Comparison of ENCODE assay signal across 20 mouse cellular contexts in genomic region chr15:78544041-78544440, GRCm38 (mm10). TPM values are rescaled to one million over a fixed set of nuclear protein-coding genes. Genes with fewer than 3 reads are reported as not detected.
DNase-seq lines count a peak whose midpoint lies in the region; ATAC-seq and TF ChIP-seq lines count a peak whose summit lies in the region.
"Had no signal": no experiment of that assay in that cellular context is flagged by ENCODE, and none has a peak within 500 bp of the region (broad histone marks: within the 10 kb centered on the region; RNA-seq: fewer than 3 reads in every experiment).

No protein-coding gene starts in this region.

- TF ChIP-seq POLR2A in cortical plate, adult 2 months (IDR thresholded peaks at IDR 0.05; ENCODE audit: extremely low read depth, insufficient read depth, low read length): no peak

- WGBS in hindbrain, embryonic 16.5 days: 64% methylated on average over 15 of the region's 15 CpGs
- 83% methylated on average over 15 of the region's 15 CpGs for WGBS in intestine, embryonic 15.5 days

- no peaks in the 10 kb centered on the region; the same call in 1 of the 2 replicates for H3K27me3 ChIP-seq in hindbrain, embryonic 16.5 days (replicated peaks; ENCODE audit: control insufficient read depth, insufficient read depth, low read length)
- H3K27me3 ChIP-seq in intestine, embryonic 15.5 days (replicated peaks): peaks cover 3% of the 10 kb centered on the region; the same call in 1 of the 2 replicates
- H3K27me3 ChIP-seq: neural tube, embryonic 12.5 days had no signal

- TF ChIP-seq CTCF in left cerebral cortex, adult 2 months (IDR thresholded peaks at IDR 0.05): no peak
- TF ChIP-seq CTCF in cortical plate, adult 2 months (IDR thresholded peaks at IDR 0.05; ENCODE audit: extremely low read depth, insufficient read depth, low read length): no peak

- peaks cover 5% of the 10 kb centered on the region for H3K4me1 ChIP-seq in cortical plate, adult 2 months (ENCODE audit: control insufficient read depth, insufficient read depth, low read length)
- H3K4me1 ChIP-seq in hindbrain, embryonic 16.5 days (ENCODE audit: control insufficient read depth, insufficient read depth, low read depth, low read length): peaks cover 24% of the 10 kb centered on the region
- H3K4me1 ChIP-seq in intestine, embryonic 15.5 days (replicated peaks): peaks cover 16% of the 10 kb centered on the region; the same call in 1 of the 2 replicates

- DNase-seq in cerebellum, adult 11-12 months: peak; percentile 68
- DNase-seq in left cerebral cortex, adult 2 months (ENCODE audit: extremely low spot score in 1 of 2, low spot score in 2 of 2): no peak
- no peak for DNase-seq in left cerebral cortex, postnatal 4 days
- DNase-seq in adrenal gland, adult 2 months: no peak
- DNase-seq: gastrocnemius, postnatal 36 days; heart, postnatal 36 days; kidney, adult 11 months; retina, postnatal 1 day had no signal

- H3K4me2 ChIP-seq in hindbrain, embryonic 16.5 days (ENCODE audit: low read length): peak overlapping the region; percentile 51; the same call in 1 of the 2 replicates
- H3K4me2 ChIP-seq in intestine, embryonic 15.5 days (replicated peaks): no peak overlapping the region
- H3K4me2 ChIP-seq: embryonic facial prominence, embryonic 15.5 days; heart, embryonic 11.5 days; liver, embryonic 15.5 days; stomach, embryonic 15.5 days had no signal

- no peaks in the 10 kb centered on the region for H3K9me3 ChIP-seq in hindbrain, embryonic 16.5 days (ENCODE audit: control insufficient read depth, low read length)
- H3K9me3 ChIP-seq in intestine, embryonic 15.5 days: no peaks in the 10 kb centered on the region
- H3K9me3 ChIP-seq: embryonic facial prominence, embryonic 15.5 days; limb, embryonic 13.5 days; liver, embryonic 15.5 days; midbrain, embryonic 12.5 days; neural tube, embryonic 12.5 days; stomach, embryonic 15.5 days had no signal

- no peaks in the 10 kb centered on the region for H3K36me3 ChIP-seq in hindbrain, embryonic 16.5 days (ENCODE audit: control insufficient read depth, insufficient read depth, low read length)
- H3K36me3 ChIP-seq in intestine, embryonic 15.5 days: no peaks in the 10 kb centered on the region
- H3K36me3 ChIP-seq: embryonic facial prominence, embryonic 15.5 days; limb, embryonic 13.5 days; liver, embryonic 15.5 days; midbrain, embryonic 12.5 days; neural tube, embryonic 12.5 days; stomach, embryonic 15.5 days had no signal

- ATAC-seq in cerebellum, adult (ENCODE audit: insufficient number of reproducible peaks, low FRiP score, low TSS enrichment): no peak
- no peak for ATAC-seq in hindbrain, embryonic 16.5 days
- ATAC-seq in intestine, embryonic 15.5 days: no peak

- H3K9ac ChIP-seq in hindbrain, embryonic 16.5 days (ENCODE audit: low read depth, low read length): peak overlapping the region; percentile 4; the same call in 1 of the 2 replicates
- H3K9ac ChIP-seq in intestine, embryonic 15.5 days: no peak overlapping the region
- H3K9ac ChIP-seq: embryonic facial prominence, embryonic 15.5 days; liver, embryonic 15.5 days; stomach, embryonic 15.5 days had no signal

- peak overlapping the region; percentile 45 for H3K4me3 ChIP-seq in left cerebral cortex, adult 2 months
- peak overlapping the region; percentile 54 for H3K4me3 ChIP-seq in cortical plate, adult 2 months (ENCODE audit: insufficient read depth, low read length)
- H3K4me3 ChIP-seq in hindbrain, embryonic 16.5 days (ENCODE audit: low read length): no peak overlapping the region
- no peak overlapping the region for H3K4me3 ChIP-seq in intestine, embryonic 15.5 days (replicated peaks)
- H3K4me3 ChIP-seq: embryonic facial prominence, embryonic 15.5 days; limb, embryonic 13.5 days; liver, embryonic 15.5 days; midbrain, embryonic 12.5 days; neural tube, embryonic 12.5 days; stomach, embryonic 15.5 days had no signal

- peak overlapping the region; percentile 92 for H3K27ac ChIP-seq in left cerebral cortex, adult 2 months
- peak overlapping the region; percentile 77 for H3K27ac ChIP-seq in cortical plate, adult 2 months (ENCODE audit: insufficient read depth, low read length)
- no peak overlapping the region; the same call in 1 of the 2 replicates for H3K27ac ChIP-seq in hindbrain, embryonic 16.5 days (ENCODE audit: low read depth, low read length)
- no peak overlapping the region for H3K27ac ChIP-seq in intestine, embryonic 15.5 days
- H3K27ac ChIP-seq: embryonic facial prominence, embryonic 15.5 days; limb, embryonic 13.5 days; liver, embryonic 15.5 days; midbrain, embryonic 12.5 days; neural tube, embryonic 12.5 days; stomach, embryonic 15.5 days had no signal

- intact Hi-C loops in left cerebral cortex, adult 2 months (cut with DNase I): loop anchor here (1.0 to 10.0 kb wide), 5 partner anchors 36 to 569 kb away; partner anchors contain the start of gene Eif3d
- intact Hi-C loops in left cerebral cortex, postnatal 4 days (cut with DNase I): no loop called here

RNA-seq across cellular contexts. Expression of gene Sstr3, which starts 0.4 kb away (rescaled TPM):
- 10 to 100 TPM; 20.8 to 22.9 TPM for total RNA-seq in left cerebral cortex, adult 2 months (2021)
- 1 to 10 TPM; 5.5 to 6.5 TPM for total RNA-seq in left cerebral cortex, postnatal 4 days (2021)
- polyA plus RNA-seq in cortical plate, adult 2 months (2012; rRNA removed): 13.8 and 20.9 TPM in 2 replicates
- polyA plus RNA-seq in hindbrain, embryonic 16.5 days (2015; fragmentation: Nextera tagmentation; extraction: Ambion mirVana): 0.95 and 1.1 TPM in 2 replicates
- 1 to 10 TPM in 1 of 2 experiments, under 1 TPM in 1; 0.43 to 1.6 TPM for total RNA-seq in adrenal gland, adult 2 months (2021)
- polyA plus RNA-seq in adrenal gland, adult 2 months (2012; rRNA removed): 0.16 and 0.93 TPM in 2 replicates
- 0.23 and 0.24 TPM in 2 replicates for polyA plus RNA-seq in intestine, embryonic 15.5 days (2015; fragmentation: Nextera tagmentation; extraction: Ambion mirVana)
- total RNA-seq: CH12.LX; gastrocnemius, postnatal 36 days; heart, postnatal 36 days had no signal
- polyA plus RNA-seq: embryonic facial prominence, embryonic 15.5 days; limb, embryonic 13.5 days; liver, embryonic 15.5 days had no signal

RNA-seq across cellular contexts. Expression of gene C1qtnf6, which starts 12.8 kb away (rescaled TPM):
- 1 to 10 TPM; 1.3 to 1.6 TPM for total RNA-seq in left cerebral cortex, adult 2 months (2021)
- total RNA-seq in left cerebral cortex, postnatal 4 days (2021): 10 to 100 TPM; 12.2 to 13.4 TPM
- polyA plus RNA-seq in cortical plate, adult 2 months (2012; rRNA removed): 3.6 and 3.9 TPM in 2 replicates
- 9.9 and 11.6 TPM in 2 replicates for polyA plus RNA-seq in hindbrain, embryonic 16.5 days (2015; fragmentation: Nextera tagmentation; extraction: Ambion mirVana)
- total RNA-seq in adrenal gland, adult 2 months (2021): 10 to 100 TPM; 16.9 to 30.1 TPM
- polyA plus RNA-seq in adrenal gland, adult 2 months (2012; rRNA removed): 63.2 and 92.2 TPM in 2 replicates
- polyA plus RNA-seq in intestine, embryonic 15.5 days (2015; fragmentation: Nextera tagmentation; extraction: Ambion mirVana): 22.0 and 22.3 TPM in 2 replicates

RNA-seq across cellular contexts. Expression of gene Rac2, which starts 28.5 kb away (rescaled TPM):
- 1 to 10 TPM in 1 of 2 experiments, under 1 TPM in 1; 0.98 to 3.9 TPM for total RNA-seq in left cerebral cortex, adult 2 months (2021)
- 1 to 10 TPM; 1.4 to 4.2 TPM for total RNA-seq in left cerebral cortex, postnatal 4 days (2021)
- polyA plus RNA-seq in cortical plate, adult 2 months (2012; rRNA removed): 6.0 and 7.2 TPM in 2 replicates
- polyA plus RNA-seq in hindbrain, embryonic 16.5 days (2015; fragmentation: Nextera tagmentation; extraction: Ambion mirVana): 4.0 and 5.7 TPM in 2 replicates
- 1 to 10 TPM; 8.1 to 9.6 TPM for total RNA-seq in adrenal gland, adult 2 months (2021)
- polyA plus RNA-seq in adrenal gland, adult 2 months (2012; rRNA removed): 33.4 and 40.2 TPM in 2 replicates
- polyA plus RNA-seq in intestine, embryonic 15.5 days (2015; fragmentation: Nextera tagmentation; extraction: Ambion mirVana): 15.7 and 21.4 TPM in 2 replicates

RNA-seq across cellular contexts. Expression of gene Il2rb, which starts 49.0 kb away (rescaled TPM):
- under 1 TPM in 1 of 2 experiments, not detected in 1; 0.07 TPM for total RNA-seq in left cerebral cortex, adult 2 months (2021)
- total RNA-seq in left cerebral cortex, postnatal 4 days (2021): under 1 TPM in 1 of 2 experiments, not detected in 1; 0.08 TPM
- 0.11 and 0.29 TPM in 2 replicates for polyA plus RNA-seq in cortical plate, adult 2 months (2012; rRNA removed)
- 0.26 and 0.37 TPM in 2 replicates for polyA plus RNA-seq in hindbrain, embryonic 16.5 days (2015; fragmentation: Nextera tagmentation; extraction: Ambion mirVana)
- 1 to 10 TPM; 1.3 to 1.5 TPM for total RNA-seq in adrenal gland, adult 2 months (2021)
- polyA plus RNA-seq in adrenal gland, adult 2 months (2012; rRNA removed): 3.8 and 4.9 TPM in 2 replicates
- polyA plus RNA-seq in intestine, embryonic 15.5 days (2015; fragmentation: Nextera tagmentation; extraction: Ambion mirVana): 1.2 and 1.4 TPM in 2 replicates
- total RNA-seq: gastrocnemius, postnatal 36 days had no signal
- polyA plus RNA-seq: heart, embryonic 11.5 days; midbrain, embryonic 12.5 days; neural tube, embryonic 12.5 days had no signal

RNA-seq across cellular contexts. Expression of gene Cyth4, which starts 52.8 kb away (rescaled TPM):
- total RNA-seq in left cerebral cortex, adult 2 months (2021): 10 to 100 TPM; 10.0 to 10.3 TPM
- 1 to 10 TPM; 3.9 to 6.0 TPM for total RNA-seq in left cerebral cortex, postnatal 4 days (2021)
- 14.0 and 15.7 TPM in 2 replicates for polyA plus RNA-seq in cortical plate, adult 2 months (2012; rRNA removed)
- 6.2 and 6.4 TPM in 2 replicates for polyA plus RNA-seq in hindbrain, embryonic 16.5 days (2015; fragmentation: Nextera tagmentation; extraction: Ambion mirVana)
- total RNA-seq in adrenal gland, adult 2 months (2021): 10 to 100 TPM in 1 of 2 experiments, 1 to 10 TPM in 1; 7.2 to 12.7 TPM
- 13.8 and 16.2 TPM in 2 replicates for polyA plus RNA-seq in adrenal gland, adult 2 months (2012; rRNA removed)
- polyA plus RNA-seq in intestine, embryonic 15.5 days (2015; fragmentation: Nextera tagmentation; extraction: Ambion mirVana): 8.0 and 8.2 TPM in 2 replicates

Comparison
In these comparisons a context has a peak if more than half of its experiments do, and no peak if none do; other contexts are left out.
1. H3K27ac ChIP-seq: peak in left cerebral cortex, adult 2 months (single experiment) and cortical plate, adult 2 months (single experiment); none in hindbrain, embryonic 16.5 days (single experiment) and intestine, embryonic 15.5 days (single experiment).
2. H3K4me3 ChIP-seq: peak in left cerebral cortex, adult 2 months (single experiment) and cortical plate, adult 2 months (single experiment); none in hindbrain, embryonic 16.5 days (single experiment) and intestine, embryonic 15.5 days (single experiment).